Mouse (Mus musculus): Measurements from ENCODE around the gene Lrrc43. TPM values are rescaled to one million over a fixed set of nuclear protein-coding genes. Genes with fewer than 3 reads are reported as not detected.
A peak's percentile ranks its signal among the peaks of the same experiment; 100 is the strongest.

The Lrrc43 gene
- polyA plus RNA-seq (2016; fragmentation: Nextera tagmentation; extraction: Ambion mirVana): not detected in 2 replicates

DNA sequence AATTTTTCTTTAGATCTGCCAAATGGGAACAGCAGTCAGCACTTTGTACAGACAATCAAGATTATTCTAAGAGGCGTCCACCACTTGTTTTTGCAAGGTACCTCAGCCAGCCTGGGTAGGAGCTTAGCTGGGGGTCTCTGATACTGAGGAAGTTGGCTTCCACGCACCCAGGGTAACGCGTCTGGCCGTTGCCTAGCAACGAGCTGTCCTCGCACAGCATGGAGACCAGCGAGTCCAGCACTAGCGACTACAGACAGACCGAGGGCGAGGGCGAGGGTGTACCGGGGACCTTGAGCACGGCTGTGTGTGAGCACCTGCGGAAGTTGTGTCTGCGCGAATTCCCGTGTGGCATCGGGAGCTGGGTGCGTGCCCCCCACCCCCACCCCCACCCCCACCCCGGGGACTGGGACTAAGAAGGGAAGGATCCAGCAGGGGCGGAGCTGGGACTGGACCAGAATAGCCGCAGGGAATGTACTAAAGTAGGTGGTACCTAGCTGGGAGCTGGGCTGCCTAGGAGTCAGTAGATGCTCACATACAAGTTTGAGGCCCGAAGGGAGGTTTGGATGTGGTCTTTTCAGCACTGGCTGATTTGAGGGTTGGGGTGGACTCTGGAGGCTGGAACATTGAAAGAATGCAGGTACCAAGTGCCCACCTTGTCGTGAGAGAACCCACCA is at the start of gene Lrrc43, which contains the start of gene Il31:
TSS of gene Lrrc43 (plus strand) at position 194 of the 674 bp plus-strand sequence.
TSS of gene Il31 (minus strand) at position 378 of the 674 bp plus-strand sequence.
- 9% methylated on average over 25 of the region's 25 CpGs for WGBS
- Histone ChIP-seq H3K27ac (replicated peaks) (0 out of 2 replicates have a peak within 1 kb of the TSS, but pooled peaks have one; percentile 42), H3K27me3 (ENCODE audit: low read depth, poor library complexity, severe bottlenecking) (peaks cover 12% of the 10 kb centered on the region), H3K4me3 (peak within 1 kb of the TSS; percentile 51), H3K9me3 (replicated peaks) (no peaks in the 10 kb centered on the region), H3K4me1 (peaks cover 13% of the 10 kb centered on the region), H3K36me3 (no peaks in the 10 kb centered on the region)
- peak; percentile 63 for DNase-seq (ENCODE audit: low spot score)

- 89% methylated on average over 1 of the region's 1 CpGs for WGBS
- Histone ChIP-seq H3K36me3 (peaks cover 27% of the 10 kb centered on the region), H3K4me3 (no peak overlapping the region), H3K9me3 (replicated peaks) (no peaks in the 10 kb centered on the region), H3K27ac (replicated peaks) (no peak overlapping the region), H3K27me3 (ENCODE audit: low read depth, poor library complexity, severe bottlenecking) (no peaks in the 10 kb centered on the region), H3K4me1 (peaks cover 6% of the 10 kb centered on the region)
- DNase-seq (ENCODE audit: low spot score): no peak
Measured at GRCm38 (mm10) chr5:123439312-123439711, 49.8 kb upstream of the Lrrc43 start.

GRCm38 (mm10) chr5:123439941-123440340 is 49.2 kb upstream of the Lrrc43 start:
- Histone ChIP-seq H3K27me3 (ENCODE audit: low read depth, poor library complexity, severe bottlenecking) (no peaks in the 10 kb centered on the region), H3K27ac (replicated peaks) (no peak overlapping the region), H3K36me3 (peaks cover 33% of the 10 kb centered on the region), H3K4me3 (no peak overlapping the region), H3K4me1 (peaks cover 6% of the 10 kb centered on the region), H3K9me3 (replicated peaks) (no peaks in the 10 kb centered on the region)
- no peak for DNase-seq (ENCODE audit: low spot score)
- WGBS: 83% methylated on average over 4 of the region's 4 CpGs

DNA sequence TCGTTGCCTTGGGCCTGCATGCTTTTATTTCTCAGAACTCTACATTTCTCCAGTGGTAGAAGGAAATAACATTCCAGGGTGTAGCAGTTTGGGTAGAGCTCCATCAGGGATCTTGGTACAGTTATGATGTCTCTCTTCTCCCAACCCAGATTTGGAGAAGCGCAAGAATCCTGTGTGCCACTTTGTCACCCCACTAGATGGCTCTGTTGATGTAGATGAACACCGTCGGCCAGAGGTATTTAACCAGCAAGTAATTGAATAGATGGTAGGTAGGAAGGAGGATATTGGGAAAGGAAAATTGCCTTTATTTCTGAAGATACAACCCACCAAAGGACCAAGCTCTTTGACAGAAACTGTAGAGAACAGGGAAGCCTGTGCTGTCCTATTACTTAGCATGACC is 48.4 kb upstream of the Lrrc43 start:
- no peak for DNase-seq (ENCODE audit: low spot score)
- H3K9me3 ChIP-seq (replicated peaks): no peaks in the 10 kb centered on the region
- H3K27me3 ChIP-seq (ENCODE audit: low read depth, poor library complexity, severe bottlenecking): no peaks in the 10 kb centered on the region
- WGBS: 81% methylated on average over 4 of the region's 4 CpGs
- no peak overlapping the region for H3K4me3 ChIP-seq
- peaks cover 6% of the 10 kb centered on the region for H3K4me1 ChIP-seq
- peaks cover 40% of the 10 kb centered on the region for H3K36me3 ChIP-seq
- no peak overlapping the region for H3K27ac ChIP-seq (replicated peaks)

- Histone ChIP-seq H3K27me3 (ENCODE audit: low read depth, poor library complexity, severe bottlenecking) (no peaks in the 10 kb centered on the region), H3K4me1 (no peaks in the 10 kb centered on the region), H3K27ac (replicated peaks) (no peak overlapping the region), H3K4me3 (no peak overlapping the region), H3K9me3 (replicated peaks) (no peaks in the 10 kb centered on the region), H3K36me3 (peaks cover 55% of the 10 kb centered on the region)
- DNase-seq (ENCODE audit: low spot score): no peak
- WGBS: 92% methylated on average over 3 of the region's 3 CpGs
Measured at GRCm38 (mm10) chr5:123442283-123442682, 46.8 kb upstream of the Lrrc43 start.

DNA sequence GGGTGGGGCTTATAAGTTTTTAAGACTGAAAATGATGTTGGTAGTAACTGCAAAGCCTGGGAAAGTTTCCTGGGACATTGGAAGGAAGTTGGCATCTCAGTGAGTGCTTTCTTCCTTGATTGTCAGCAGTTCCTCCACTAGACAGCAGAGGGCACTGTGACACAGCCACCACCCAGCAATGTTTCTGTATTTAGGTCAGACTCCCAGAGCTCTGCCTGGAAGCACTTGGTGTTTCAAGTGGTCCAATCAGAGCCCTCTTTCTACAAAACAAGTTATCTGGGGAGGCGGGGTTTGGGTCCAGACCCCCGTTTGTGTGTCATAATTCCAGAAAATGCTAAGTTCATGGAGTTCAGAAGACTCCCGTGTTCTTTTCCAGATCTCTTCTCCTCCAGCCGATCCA is 45.0 kb upstream of the Lrrc43 start:
- peaks cover 71% of the 10 kb centered on the region for H3K36me3 ChIP-seq
- H3K27me3 ChIP-seq (ENCODE audit: low read depth, poor library complexity, severe bottlenecking): no peaks in the 10 kb centered on the region
- no peak overlapping the region for H3K4me3 ChIP-seq
- H3K4me1 ChIP-seq: no peaks in the 10 kb centered on the region
- WGBS: 53% methylated on average over 4 of the region's 4 CpGs
- no peaks in the 10 kb centered on the region for H3K9me3 ChIP-seq (replicated peaks)
- DNase-seq (ENCODE audit: low spot score): peak; percentile 66
- no peak overlapping the region for H3K27ac ChIP-seq (replicated peaks)

DNA sequence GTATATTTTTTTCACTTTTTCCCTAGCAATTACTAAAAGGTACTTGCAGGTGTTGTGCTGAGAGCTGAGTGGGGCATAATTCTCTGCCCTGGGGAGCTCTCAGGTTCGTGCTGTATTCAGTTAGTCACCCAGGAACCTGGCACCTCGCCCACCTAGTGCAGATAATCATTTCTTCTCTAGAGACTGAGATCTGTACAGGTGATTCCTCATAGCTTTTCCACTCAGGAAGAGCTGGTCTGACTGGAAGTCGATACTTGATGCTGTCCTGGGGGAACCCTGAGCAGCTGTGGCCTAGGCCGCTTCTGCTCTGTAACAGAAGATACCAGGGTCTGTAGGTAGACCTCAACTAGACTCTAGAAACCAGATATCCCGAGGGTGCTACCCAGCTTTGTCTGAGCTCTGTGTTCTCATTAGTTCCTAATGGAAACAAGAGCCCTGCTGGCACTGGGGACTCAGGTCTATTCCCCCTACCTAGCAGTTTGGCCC is 44.2 kb upstream of the Lrrc43 start:
- H3K4me3 ChIP-seq: no peak overlapping the region
- H3K27me3 ChIP-seq (ENCODE audit: low read depth, poor library complexity, severe bottlenecking): no peaks in the 10 kb centered on the region
- peaks cover 79% of the 10 kb centered on the region for H3K36me3 ChIP-seq
- H3K9me3 ChIP-seq (replicated peaks): no peaks in the 10 kb centered on the region
- H3K27ac ChIP-seq (replicated peaks): no peak overlapping the region
- no peak for DNase-seq (ENCODE audit: low spot score)
- WGBS: 91% methylated on average over 5 of the region's 5 CpGs
- H3K4me1 ChIP-seq: no peaks in the 10 kb centered on the region

DNA sequence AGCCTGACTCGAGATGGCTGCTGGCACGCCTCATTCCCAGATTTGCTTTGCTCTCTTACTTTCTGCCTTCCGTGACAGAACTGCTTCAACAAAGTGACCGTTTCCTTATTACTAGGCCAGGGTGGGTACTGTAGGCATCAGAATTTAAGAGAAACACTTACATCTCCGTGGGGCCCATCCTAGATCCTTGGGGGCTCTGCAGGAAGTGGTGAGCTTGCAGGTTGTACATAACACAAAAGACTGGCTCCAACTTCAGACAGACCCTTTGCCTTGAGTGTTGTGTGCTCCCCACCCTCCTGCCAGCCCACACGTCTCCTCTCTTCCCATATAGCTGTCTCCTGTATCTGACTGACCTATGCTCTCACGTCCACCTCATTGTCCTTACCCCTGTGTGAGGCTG is 37.2 kb upstream of the Lrrc43 start:
- H3K27ac ChIP-seq (replicated peaks): no peak overlapping the region
- H3K36me3 ChIP-seq: peaks cover 95% of the 10 kb centered on the region
- H3K27me3 ChIP-seq (ENCODE audit: low read depth, poor library complexity, severe bottlenecking): no peaks in the 10 kb centered on the region
- H3K4me3 ChIP-seq: no peak overlapping the region
- no peak for DNase-seq (ENCODE audit: low spot score)
- no peaks in the 10 kb centered on the region for H3K4me1 ChIP-seq
- WGBS: 95% methylated on average over 7 of the region's 7 CpGs
- H3K9me3 ChIP-seq (replicated peaks): no peaks in the 10 kb centered on the region

- Histone ChIP-seq H3K9me3 (replicated peaks) (no peaks in the 10 kb centered on the region), H3K27ac (replicated peaks) (no peak overlapping the region), H3K36me3 (peaks cover 2% of the 10 kb centered on the region; the same call in 1 of the 2 replicates), H3K4me1 (no peaks in the 10 kb centered on the region), H3K27me3 (ENCODE audit: low read depth, poor library complexity, severe bottlenecking) (no peaks in the 10 kb centered on the region), H3K4me3 (no peak overlapping the region)
- DNase-seq (ENCODE audit: low spot score): no peak
- 45% methylated on average over 5 of the region's 5 CpGs for WGBS
Measured at GRCm38 (mm10) chr5:123461420-123461819, 27.7 kb upstream of the Lrrc43 start.

GRCm38 (mm10) chr5:123464638-123465037 is 24.5 kb upstream of the Lrrc43 start:
- Histone ChIP-seq H3K4me3 (no peak overlapping the region), H3K36me3 (no peaks in the 10 kb centered on the region), H3K4me1 (no peaks in the 10 kb centered on the region), H3K27me3 (ENCODE audit: low read depth, poor library complexity, severe bottlenecking) (no peaks in the 10 kb centered on the region), H3K9me3 (replicated peaks) (no peaks in the 10 kb centered on the region), H3K27ac (replicated peaks) (no peak overlapping the region)
- WGBS: 80% methylated on average over 1 of the region's 1 CpGs
- no peak for DNase-seq (ENCODE audit: low spot score)

GRCm38 (mm10) chr5:123470784-123471400 is 18.2 kb upstream of the Lrrc43 start:
- no peaks in the 10 kb centered on the region for H3K36me3 ChIP-seq
- WGBS: 65% methylated on average over 10 of the region's 10 CpGs
- DNase-seq (ENCODE audit: low spot score): peak; percentile 29
- no peaks in the 10 kb centered on the region for H3K27me3 ChIP-seq (ENCODE audit: low read depth, poor library complexity, severe bottlenecking)
- peaks cover 5% of the 10 kb centered on the region; the same call in 1 of the 2 replicates for H3K4me1 ChIP-seq
- H3K9me3 ChIP-seq (replicated peaks): no peaks in the 10 kb centered on the region
- no peak overlapping the region for H3K4me3 ChIP-seq
- H3K27ac ChIP-seq (replicated peaks): peak overlapping the region; percentile 42; the same call in 1 of the 2 replicates

- H3K27me3 ChIP-seq (ENCODE audit: low read depth, poor library complexity, severe bottlenecking): no peaks in the 10 kb centered on the region
- H3K36me3 ChIP-seq: no peaks in the 10 kb centered on the region
- no peaks in the 10 kb centered on the region for H3K9me3 ChIP-seq (replicated peaks)
- no peak overlapping the region for H3K27ac ChIP-seq (replicated peaks)
- no peak overlapping the region for H3K4me3 ChIP-seq
- WGBS: 79% methylated on average over 5 of the region's 5 CpGs
- no peak for DNase-seq (ENCODE audit: low spot score)
- H3K4me1 ChIP-seq: peaks cover 5% of the 10 kb centered on the region; the same call in 1 of the 2 replicates
Measured at GRCm38 (mm10) chr5:123473817-123474216, 15.3 kb upstream of the Lrrc43 start.

Data from midbrain, embryonic 10.5 days (tissue).